Mouse (Mus musculus) mesoderm, embryonic 11.5 days (tissue): ENCODE measurements around the gene Gak.
"Not testable (repeated sequence)": the region's sequence is repeated elsewhere in the genome, so short reads cannot be mapped to it uniquely, and the experiment has no call there.

Experiments used
- DNase-seq: peaks from one replicate; pipeline ENCODE4 v3.0.0-alpha.2; 2012; ENCODE audit warnings: low read depth, low spot score

The Gak gene

GRCm38 (mm10) chr5:108655891-108656650, 26.5 kb upstream of the Gak start:
- no peak for DNase-seq

- no peak for DNase-seq
Observed at GRCm38 (mm10) chr5:108655381-108655780, 25.8 kb upstream of the Gak start.

- DNase-seq, result no peak
Observed at GRCm38 (mm10) chr5:108654444-108654990, 25.0 kb upstream of the Gak start.

- no peak for DNase-seq
Observed at GRCm38 (mm10) chr5:108653341-108653740, 23.8 kb upstream of the Gak start.

- DNase-seq, result peak; percentile 53
Observed at GRCm38 (mm10) chr5:108651823-108652222, 22.3 kb upstream of the Gak start.

GRCm38 (mm10) chr5:108651136-108651720, 21.7 kb upstream of the Gak start:
- no peak for DNase-seq

- no peak for DNase-seq
Observed at GRCm38 (mm10) chr5:108650341-108650740, 20.8 kb upstream of the Gak start.

GRCm38 (mm10) chr5:108648937-108649576, 19.5 kb upstream of the Gak start:
- no peak for DNase-seq

GRCm38 (mm10) chr5:108647820-108648465, 18.4 kb upstream of the Gak start:
- no peak for DNase-seq

- DNase-seq, result no peak
Observed at GRCm38 (mm10) chr5:108647311-108647710, 17.8 kb upstream of the Gak start.

- no peak for DNase-seq
Observed at GRCm38 (mm10) chr5:108646343-108646660, 16.7 kb upstream of the Gak start.

- DNase-seq, result no peak
Observed at GRCm38 (mm10) chr5:108645651-108646342, 16.2 kb upstream of the Gak start.

GRCm38 (mm10) chr5:108643674-108644073, 14.1 kb upstream of the Gak start:
- no peak for DNase-seq

- DNase-seq, result no peak
Observed at GRCm38 (mm10) chr5:108636172-108636571, 6.6 kb upstream of the Gak start.

- not testable (repeated sequence) for DNase-seq
Observed at GRCm38 (mm10) chr5:108634088-108634487, 4.5 kb upstream of the Gak start.

- DNase-seq, result no peak
Observed at GRCm38 (mm10) chr5:108633676-108634075, 4.1 kb upstream of the Gak start.

- no peak for DNase-seq
Observed at GRCm38 (mm10) chr5:108628891-108629633, 493 bp downstream of the Gak start.

- DNase-seq, result no peak
Observed at GRCm38 (mm10) chr5:108626050-108626660, 3.4 kb downstream of the Gak start.

- DNase-seq, result no peak
Observed at GRCm38 (mm10) chr5:108621870-108622269, 7.7 kb downstream of the Gak start.

- no peak for DNase-seq
Observed at GRCm38 (mm10) chr5:108610426-108610825, 19.1 kb downstream of the Gak start.
